Mouse (Mus musculus) gastrocnemius, postnatal 14 days (tissue): ENCODE data around the gene Gdf15. TPM values are rescaled to one million over a fixed set of nuclear protein-coding genes. Genes with fewer than 3 reads are reported as not detected.

Experiments used
- DNase-seq: peaks from one replicate; pipeline ENCODE4 v3.0.0; 2021; ENCODE audit warnings: mixed read lengths
- intact Hi-C: fragments of 180-260 bp; cut with DNase I; formaldehyde crosslinking; loops from one replicate; pipeline ENCODE4 v1.15.1; 2025; ENCODE audit warnings: low total_unique reads
- total RNA-seq, 2 experiments: library from RNA; stranded (reverse); gene quantifications; 2 replicates each; pipeline ENCODE4 v1.2.3; 2021

Gene Gdf15
- total RNA-seq, 2 experiments from 2014 or later = not detected

DNA sequence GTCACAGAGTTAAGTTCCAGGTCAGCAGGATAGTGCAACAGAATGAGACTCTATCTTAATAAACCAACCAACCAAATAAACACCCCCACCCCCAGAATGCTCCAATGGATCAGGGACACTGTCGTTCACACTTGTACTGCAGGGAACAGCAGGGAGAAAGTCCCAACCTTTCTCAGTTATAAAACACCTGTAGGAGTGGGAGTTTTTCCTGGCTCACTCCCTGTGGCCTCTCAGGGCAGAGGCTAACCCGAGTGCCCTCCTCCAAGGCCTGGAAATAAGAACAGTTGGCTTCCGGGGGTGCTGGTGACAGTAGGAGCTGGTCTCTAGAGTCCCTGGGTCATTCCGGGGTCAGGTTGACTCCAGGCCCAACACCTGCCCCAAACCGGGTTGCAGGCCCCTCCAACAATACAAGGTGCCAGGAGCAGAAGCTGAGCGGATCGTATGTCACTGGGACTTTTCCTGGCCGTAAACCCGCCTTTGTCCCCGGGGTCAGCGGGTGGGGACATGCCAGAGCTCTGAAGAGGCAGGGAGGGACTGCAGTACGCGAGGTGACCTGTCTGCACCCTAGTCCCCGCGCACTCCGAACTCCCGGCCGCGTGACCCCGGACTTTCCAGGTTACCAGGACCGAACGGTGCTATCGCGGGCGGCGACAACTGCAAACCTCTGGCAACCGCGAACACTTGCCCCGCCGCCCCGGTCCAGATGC lies 26.8 kb upstream of the Gdf15 start:
- DNase-seq = no peak
- intact Hi-C loops = no loop called here

DNA sequence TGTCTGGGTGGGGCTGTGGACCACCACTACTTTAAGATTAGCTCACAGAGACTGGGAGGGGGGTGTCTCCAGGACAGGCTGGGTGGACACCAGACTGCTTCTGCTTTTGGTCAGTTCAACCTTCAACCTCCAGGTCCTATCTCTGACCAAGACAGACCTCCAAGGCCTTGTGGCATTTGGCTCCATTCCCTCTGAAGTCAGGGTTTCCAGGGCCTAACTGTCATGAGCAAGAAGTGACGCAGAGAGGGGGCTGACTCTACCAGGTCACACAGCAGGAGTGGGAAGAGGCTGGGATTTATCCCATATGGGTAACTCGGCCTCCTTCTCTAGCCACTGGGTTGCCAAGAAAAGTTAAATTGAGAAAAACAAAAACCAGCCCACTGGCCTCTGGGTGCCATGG lies 25.5 kb upstream of the Gdf15 start:
- intact Hi-C loops = no loop called here
- DNase-seq = no peak

DNA sequence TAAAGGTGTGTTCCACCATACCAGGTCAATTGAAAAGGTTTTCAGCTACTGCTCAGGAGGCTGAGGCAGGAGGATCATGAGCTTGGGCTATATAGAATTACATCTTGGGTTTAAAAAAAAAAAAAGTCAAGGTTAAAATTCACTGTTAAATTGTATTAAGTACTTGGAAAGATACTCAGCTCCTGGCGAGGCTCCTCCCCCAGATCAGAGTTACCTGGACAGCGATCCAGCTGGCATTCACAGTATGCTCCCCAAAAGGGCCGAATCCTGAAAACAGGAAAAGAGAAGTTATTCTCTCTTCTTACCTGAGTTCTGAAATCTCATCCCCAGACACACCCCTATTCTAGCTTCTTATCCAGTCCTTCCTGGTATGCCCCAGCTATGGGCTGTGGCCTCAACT lies 25.0 kb upstream of the Gdf15 start:
- no peak for DNase-seq
- intact Hi-C loops = no loop called here

DNA sequence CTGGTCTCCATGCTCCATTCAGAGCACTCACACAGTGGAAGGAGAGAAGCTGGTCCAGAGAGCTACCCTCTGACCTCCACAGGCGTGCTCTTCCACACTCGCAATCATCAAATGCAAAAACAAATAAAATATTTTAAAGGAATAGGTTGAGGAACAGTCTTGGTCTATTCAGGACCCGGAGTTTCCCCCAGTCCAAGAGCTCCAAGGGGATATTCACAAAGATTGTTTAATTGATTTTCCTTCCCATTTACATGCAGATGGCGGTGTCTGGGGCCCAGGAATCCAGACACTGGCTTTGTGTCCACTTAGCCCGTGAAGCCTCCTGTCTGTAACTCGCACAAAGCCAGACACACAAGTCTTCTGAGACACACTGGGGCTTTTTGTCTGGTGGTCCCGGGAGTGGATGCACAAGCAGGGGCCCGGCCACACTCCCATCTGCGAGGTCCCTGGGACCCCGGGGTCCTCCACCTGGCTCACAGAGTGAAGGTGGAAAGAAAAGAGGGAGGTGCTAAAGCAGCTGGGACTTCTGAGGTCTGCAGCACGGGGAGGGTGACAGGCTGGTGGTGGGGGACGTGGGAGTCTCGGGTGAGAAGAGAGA lies 24.0 kb upstream of the Gdf15 start:
- no peak for DNase-seq
- intact Hi-C loops = no loop called here

DNA sequence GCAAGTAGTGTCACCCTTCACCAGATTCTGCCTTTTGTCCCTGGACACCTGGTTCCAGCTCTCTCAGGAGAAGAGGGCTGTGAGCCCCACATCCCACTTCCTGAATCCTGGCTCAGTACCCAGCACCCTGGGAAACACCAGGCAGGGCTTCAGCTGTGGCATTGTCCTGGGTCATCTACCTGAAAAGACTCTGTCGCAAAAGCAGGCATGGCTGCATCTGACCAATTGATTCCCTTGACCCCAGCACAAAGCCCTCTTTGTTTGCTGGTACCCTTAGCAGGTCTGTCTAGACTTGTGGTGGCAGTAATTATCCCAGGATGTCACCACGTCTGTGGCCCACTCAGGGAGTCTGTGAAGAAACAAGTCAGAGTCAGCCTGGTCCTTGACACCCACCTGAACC lies 23.2 kb upstream of the Gdf15 start:
- intact Hi-C loops = no loop called here
- no peak for DNase-seq

DNA sequence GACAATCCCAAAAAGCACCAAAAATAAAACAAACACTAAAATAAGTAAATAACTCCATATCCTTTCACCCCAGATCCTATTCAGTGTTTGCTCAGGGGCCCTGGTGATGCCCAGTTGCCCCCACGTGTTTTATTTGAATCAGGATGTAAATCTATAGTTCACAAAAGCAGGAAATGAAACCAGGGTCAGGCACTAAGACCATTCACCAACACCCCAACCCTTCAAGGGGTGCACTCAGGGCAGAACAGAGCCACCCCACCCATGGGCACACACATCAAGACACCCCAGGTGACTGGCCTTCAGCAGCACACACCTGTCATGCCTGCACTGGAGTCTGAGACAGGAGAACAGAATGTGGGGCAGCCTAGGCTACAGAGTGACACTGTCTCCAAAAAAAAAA lies 21.9 kb upstream of the Gdf15 start:
- intact Hi-C loops = no loop called here
- no peak for DNase-seq

DNA sequence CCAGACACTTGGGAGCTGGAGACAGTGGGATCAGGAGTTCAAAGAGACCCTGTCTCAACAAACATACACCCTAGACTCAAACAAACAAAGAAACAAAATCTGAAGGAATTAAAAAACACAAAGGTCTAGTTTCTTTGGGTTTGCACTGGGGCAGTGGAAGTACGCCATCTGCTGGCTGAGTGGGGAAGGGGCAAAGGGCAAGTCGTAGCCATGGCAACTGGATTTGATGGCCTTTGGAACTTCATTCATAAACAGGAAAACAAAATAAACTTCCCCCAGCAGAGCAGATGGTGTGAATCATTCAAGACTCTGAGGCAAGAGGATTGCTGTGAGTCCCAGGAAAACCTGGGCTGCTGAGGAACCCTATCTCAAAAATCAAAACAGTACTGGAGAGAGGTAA lies 21.0 kb upstream of the Gdf15 start:
- intact Hi-C loops = no loop called here
- DNase-seq = no peak

DNA sequence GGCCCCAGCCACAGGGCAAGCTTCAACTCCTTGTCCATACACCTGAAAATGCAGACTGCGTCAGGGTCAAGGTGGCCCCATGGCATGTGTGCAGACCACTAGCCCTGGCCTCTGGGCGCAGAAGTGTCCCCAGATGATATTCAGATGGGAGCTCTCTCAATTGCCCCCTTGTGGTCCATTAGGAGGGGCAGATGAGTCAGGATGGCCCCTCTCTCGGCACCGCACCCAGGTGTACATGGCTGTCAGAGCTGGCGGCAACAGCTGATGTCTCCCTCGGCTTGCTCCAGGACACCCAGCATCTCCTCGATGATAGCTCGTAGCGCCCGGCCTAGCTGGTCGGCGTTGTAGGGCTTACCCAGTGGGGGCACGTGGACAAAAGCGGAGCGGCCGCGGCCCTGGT lies 18.1 kb upstream of the Gdf15 start:
- DNase-seq = no peak
- intact Hi-C loops = no loop called here

DNA sequence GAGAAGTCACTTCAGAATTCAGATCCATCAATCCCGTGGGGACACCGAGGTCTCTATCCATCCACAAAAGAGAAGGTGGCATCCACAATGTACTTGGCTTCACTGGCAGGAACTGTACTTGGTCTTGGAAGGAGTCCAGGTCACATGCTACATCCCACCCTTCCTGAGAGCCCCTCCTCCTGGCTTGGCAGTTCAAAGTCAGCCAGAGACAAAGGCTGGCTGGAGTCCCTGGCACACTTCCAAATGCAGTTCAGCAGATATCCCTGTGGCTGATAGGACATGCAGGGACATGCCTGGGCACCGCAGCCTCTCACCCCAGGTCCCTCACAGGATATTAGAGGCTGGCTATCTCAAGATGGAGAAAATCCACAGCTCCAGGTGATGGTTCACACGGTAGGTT lies 17.1 kb upstream of the Gdf15 start:
- peak; percentile 66 for DNase-seq
- intact Hi-C loops = no loop called here

DNA sequence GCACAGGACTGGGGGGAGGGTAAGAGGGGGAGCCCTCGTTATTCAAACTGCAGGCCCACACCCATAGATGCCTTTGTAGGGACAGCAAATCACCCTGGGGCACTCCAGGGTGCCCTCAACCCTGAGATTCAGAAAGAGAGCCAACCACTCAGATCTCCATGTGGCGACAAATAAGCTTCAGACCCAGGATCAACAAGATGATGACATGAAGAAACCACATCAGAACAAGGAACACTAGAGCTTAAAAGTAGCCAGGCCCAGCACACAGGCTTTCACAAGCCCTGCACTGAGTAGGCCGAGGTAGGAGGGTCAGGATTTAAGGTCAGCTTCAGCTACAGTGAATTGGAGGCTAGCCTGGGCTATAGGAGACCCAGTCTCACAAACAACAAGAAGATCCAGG lies 16.7 kb upstream of the Gdf15 start:
- intact Hi-C loops = no loop called here
- DNase-seq = no peak

DNA sequence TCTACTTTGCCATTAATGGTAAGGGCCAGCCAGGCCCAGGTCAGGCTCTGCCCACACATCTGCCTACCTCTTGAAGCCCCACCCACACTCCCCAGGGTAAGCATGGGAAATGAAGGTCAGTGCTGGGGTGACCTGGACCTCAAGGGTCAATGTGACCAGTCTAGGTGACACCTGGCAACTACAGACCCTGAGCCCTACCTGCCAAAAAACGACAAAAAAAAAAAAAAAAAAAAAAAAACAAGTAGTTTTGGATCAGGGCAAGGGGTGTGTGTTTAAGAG lies 15.8 kb upstream of the Gdf15 start:
- intact Hi-C loops = no loop called here
- DNase-seq = no peak

DNA sequence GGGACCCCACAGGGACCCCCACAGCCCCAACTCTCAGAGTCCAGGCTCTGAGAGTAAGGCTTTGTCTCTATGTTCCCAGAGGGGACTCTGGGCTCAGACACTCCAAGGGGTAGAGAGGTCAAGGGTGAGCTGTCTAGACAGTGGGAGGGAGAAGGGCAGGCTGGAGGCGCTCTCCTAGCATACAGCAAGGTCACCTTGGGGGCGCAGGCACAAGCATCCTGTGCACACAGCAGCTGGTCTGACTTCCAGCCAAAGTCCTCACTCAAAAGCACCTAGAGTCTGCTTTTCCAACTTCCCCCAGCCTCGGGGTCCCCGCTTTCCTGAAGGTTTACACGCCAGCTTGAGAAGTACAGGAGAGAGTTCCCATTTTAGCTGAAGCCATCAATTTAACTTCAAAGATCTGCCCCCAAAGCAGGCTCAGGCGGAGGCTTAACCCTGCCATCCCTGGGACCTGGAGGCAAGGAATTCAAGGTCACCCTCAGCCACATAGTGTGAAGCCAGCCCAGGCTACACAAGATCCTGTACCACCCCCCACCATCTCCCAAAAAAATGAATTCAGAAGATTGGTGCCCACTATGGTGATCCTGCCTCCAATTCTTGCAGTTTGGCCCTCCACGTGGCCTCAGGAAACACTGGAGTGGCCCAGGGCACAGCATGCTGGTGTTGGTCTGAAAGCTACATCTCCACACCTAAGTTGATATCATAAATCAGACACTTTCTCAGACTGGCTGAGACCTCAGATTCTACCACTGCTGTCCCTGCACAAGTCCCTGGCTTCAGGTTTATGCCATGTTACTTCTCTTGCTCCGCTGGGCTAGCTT lies 15.3 kb upstream of the Gdf15 start:
- intact Hi-C loops = no loop called here
- no peak for DNase-seq

DNA sequence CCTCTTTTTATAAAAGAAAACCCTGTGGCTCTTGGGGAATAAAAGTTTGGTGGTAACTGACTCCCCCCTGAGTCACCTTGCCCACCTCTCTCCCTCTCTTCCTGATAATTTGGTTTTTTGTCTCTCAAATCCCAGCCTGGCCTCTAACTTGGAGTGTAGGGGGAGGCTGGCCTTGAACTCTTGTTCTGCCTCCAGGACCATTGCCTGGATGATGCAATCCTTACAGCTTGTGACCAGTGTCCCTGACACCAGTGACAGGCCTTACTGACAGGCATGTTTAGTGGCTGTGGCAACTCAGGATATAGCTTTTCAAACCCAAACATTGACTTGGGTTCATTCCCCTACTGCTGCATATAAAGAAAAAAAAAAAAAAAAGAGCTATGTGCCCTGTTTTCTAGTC lies 14.5 kb upstream of the Gdf15 start:
- no peak for DNase-seq
- intact Hi-C loops = no loop called here

DNA sequence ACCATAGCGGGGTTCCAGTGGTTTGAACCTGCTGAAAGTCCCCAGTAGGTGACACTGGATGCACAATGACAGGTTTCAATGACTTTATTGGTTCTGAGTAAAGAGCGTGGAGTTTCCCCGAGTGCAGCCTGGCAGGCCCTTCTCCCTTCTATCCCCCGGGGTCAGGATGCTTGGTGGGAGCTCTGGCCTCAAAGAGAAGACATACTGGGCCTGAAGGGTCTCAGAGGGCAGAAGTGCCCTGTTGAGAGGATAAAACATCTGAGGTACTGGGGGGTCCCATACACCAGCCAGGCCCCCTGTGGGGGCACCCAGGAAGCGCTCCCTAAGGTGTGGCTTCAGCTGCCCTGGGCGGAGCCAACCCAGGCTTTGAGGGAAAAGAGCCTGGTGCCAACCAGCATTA lies 14.1 kb upstream of the Gdf15 start:
- intact Hi-C loops = no loop called here
- DNase-seq = no peak

DNA sequence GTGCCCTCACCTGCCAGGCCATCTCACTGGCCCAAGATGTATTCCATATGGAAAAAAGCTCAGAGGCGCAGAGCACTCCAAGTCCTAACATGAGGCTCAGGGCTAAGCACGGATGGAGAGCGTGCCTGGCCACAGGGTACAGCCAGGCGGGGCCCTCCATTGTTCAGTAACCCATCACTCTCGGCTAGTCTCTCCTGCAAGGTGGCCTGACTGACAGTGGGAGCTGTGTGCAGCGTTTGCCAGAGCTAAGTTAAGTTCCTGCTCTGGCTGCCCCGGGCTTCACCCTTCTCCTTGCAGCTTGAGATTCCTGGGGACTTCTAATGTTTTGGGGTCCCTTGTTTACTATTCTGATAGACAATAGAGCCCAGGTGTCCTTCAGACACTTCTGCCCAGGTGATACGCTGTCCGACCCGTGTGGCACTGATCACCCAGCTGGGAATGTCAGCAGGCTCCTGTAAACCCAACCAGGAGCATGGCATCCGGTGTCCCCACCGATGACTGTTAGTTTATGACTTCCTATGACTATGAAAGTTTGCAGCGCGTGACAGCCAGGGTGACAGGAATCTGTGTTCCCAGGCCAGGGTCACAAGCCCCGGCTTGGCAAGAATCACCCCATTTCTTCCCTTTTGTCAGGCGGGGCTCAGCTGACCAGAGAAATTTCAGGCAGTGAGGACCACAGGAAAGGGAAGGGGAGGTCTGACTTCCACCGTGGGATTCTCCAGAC lies 13.4 kb upstream of the Gdf15 start:
- no peak for DNase-seq
- intact Hi-C loops = no loop called here

DNA sequence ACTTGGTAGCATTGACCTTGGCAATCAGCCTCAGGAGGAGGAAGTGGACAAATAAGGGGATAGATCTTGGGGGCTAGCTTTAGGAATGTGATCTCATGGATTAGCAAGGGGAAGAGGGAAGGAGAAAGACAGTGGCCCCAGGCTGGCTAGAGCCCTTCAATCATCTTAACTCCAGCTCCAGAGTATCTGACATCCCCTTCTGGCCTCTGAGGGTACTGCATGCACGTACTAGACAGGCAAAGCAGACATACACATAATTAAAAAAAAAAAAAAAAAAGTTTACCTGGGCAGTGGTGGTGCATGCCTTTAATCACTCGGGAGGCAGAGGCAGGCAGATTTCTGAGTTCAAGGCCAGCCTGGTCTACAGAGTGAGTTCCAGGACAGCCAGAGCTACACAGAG lies 11.8 kb upstream of the Gdf15 start:
- DNase-seq = no peak
- intact Hi-C loops = no loop called here

DNA sequence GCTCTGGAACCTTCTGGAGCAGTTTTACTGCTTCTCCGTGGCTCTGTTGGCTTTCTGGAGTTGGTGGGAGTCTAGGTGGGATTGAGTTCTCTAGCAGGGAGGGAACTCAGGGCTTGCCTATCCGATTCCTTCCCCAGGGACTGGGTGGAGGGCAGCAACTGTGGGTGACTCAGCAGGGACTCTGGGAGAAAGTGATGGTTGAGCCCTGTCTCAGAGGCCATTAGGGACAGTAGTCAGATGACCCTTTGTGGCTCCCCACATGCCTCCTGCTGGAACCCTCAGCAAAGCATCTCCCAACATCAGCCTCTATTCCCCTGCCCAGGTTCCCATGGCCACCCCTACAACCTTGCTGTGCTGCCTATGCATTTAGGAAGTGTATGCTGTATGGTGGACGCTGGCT lies 10.8 kb upstream of the Gdf15 start:
- DNase-seq = no peak
- intact Hi-C loops = no loop called here

DNA sequence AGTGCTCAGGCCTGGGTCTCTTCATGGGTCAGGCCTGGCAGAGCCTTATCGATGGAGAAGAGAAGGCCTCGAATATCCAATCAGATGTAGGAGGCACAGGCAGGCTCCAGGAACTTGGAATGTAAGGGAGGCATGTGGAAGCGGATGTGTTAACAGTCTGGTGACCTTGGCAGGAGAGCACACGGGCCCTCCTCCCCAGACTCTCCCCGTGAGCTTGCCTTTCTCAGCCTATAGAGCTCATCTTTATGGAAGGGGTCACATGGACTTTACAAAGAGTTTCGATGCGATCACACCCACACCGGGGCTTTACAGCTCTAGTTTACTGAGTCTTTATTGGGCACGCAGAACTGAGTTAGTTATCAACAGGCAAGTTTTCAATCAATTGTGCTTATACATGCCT lies 6.5 kb upstream of the Gdf15 start:
- DNase-seq = no peak
- intact Hi-C loops = no loop called here

DNA sequence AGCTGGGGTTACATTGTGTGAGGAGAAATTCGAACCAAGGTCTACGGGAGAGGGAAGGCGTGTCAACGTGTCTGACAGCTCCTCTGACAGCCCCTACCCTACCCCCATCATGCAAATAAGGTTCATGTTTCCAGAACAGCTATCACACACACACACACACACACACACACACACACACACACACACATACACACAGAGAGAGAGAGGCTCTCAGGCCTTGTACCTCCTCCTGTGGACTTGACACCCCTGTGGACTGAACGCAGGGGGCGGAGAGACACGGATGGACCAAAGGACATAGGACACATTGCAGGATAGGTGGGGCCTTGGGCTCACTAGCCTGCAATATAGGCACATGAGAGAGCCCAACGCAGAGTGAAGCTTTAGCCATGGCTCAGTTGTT lies 4.6 kb upstream of the Gdf15 start:
- intact Hi-C loops = no loop called here
- no peak for DNase-seq

DNA sequence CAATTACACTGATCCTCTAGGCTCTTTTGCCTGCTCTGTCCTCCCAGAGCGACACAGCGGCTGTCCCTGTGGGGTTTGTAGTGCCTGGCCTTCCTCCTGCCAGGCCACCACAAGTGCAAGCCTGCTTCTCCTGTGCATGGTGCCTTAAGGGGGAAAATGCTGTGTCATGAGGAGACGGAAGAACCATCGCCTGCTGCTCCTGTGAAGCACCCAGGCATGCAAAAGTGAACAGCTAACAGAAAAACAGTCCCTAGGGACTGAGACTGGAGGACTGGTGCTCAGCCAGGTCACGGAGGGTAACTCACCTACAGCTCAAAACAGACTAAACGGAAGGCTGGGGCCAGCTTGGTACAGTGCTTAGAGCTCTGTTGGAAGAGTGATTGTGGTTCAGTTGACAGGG lies 3.3 kb upstream of the Gdf15 start:
- DNase-seq = no peak
- intact Hi-C loops = no loop called here

DNA sequence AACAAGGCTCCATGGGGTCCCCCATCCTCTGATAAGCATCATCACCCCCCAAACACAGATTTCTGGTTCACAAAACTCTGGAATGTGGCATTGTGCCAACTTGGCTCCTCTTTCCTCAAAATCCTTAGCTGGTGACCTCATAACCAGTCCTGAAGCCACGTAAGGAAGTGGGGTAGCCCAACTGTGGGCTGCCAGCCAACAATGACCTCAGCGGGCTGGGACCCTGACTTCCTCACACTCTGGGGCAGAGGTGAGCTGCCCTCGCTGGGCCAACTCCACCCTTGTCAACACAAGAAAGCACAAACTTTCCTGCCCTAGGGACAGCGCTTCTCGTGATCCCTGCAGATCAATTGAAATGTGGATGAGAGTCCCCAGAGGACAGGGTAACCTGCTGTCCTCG lies 1.8 kb upstream of the Gdf15 start:
- DNase-seq = peak; percentile 59
- intact Hi-C loops = no loop called here
